In the genomic region with DNA sequence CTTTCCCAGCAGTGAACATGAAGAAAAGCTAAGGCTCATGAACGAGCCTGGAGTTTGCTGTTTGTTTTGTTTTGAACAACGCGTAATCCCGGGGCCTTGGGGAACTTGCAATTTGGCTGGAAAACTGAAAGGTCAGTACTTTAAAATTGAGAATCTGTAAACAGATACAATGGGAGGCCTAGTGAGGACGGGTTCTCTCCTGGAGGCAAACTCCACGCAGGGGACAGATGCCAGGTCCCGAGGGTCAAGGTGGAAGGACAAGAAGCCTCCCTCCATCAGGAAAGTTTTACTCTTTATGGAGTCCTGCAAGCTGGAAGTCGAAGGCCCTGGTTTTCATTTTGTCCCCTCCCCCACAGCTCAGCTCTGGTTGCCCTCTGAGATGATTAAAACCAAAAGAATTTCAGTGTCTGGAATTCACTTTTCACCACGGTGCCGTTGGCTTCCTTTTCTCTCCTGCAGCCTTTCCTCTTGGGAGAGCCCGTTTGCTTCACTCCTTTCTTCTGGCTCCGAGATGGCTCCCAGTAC, we compare ENCODE assay signal across 9 mouse cellular contexts. TPM values are rescaled to one million over a fixed set of nuclear protein-coding genes. Genes with fewer than 3 reads are reported as not detected.
DNase-seq lines count a peak whose midpoint lies in the region; ATAC-seq and TF ChIP-seq lines count a peak whose summit lies in the region.
"Had no signal": no experiment of that assay in that cellular context is flagged by ENCODE, and none has a peak within 500 bp of the region (broad histone marks: within the 10 kb centered on the region; RNA-seq: fewer than 3 reads in every experiment).

No protein-coding gene starts in this region.

- H3K9me3 ChIP-seq in kidney, embryonic 15.5 days (replicated peaks) = no peaks in the 10 kb centered on the region
- H3K9me3 ChIP-seq in midbrain, embryonic 12.5 days = no peaks in the 10 kb centered on the region
- H3K9me3 ChIP-seq: G1E had no signal

- H3K4me3 ChIP-seq in spleen, adult 2 months (ENCODE audit: extremely low read depth, insufficient read depth, insufficient read length) = no peak overlapping the region
- no peak overlapping the region for H3K4me3 ChIP-seq in kidney, embryonic 15.5 days (replicated peaks)
- H3K4me3 ChIP-seq in midbrain, embryonic 12.5 days = no peak overlapping the region
- no peak overlapping the region for H3K4me3 ChIP-seq in left cerebral cortex, adult 2 months

- H3K27ac ChIP-seq in spleen, adult 2 months (ENCODE audit: insufficient read depth, low read length) = peak overlapping the region; percentile 9
- H3K27ac ChIP-seq in kidney, embryonic 15.5 days = peak overlapping the region; percentile 90
- H3K27ac ChIP-seq in midbrain, embryonic 12.5 days (replicated peaks) = peak overlapping the region; percentile 73
- no peak overlapping the region for H3K27ac ChIP-seq in left cerebral cortex, adult 2 months

- 70% methylated on average over 12 of the region's 12 CpGs for WGBS in spleen, adult 2 months
- WGBS in kidney, embryonic 15.5 days = 8% methylated on average over 12 of the region's 12 CpGs
- WGBS in midbrain, embryonic 12.5 days = 20% methylated on average over 12 of the region's 12 CpGs

- TF ChIP-seq POLR2A in spleen, adult 2 months (IDR thresholded peaks at IDR 0.05; ENCODE audit: low read depth, low read length) = no peak

- H3K9ac ChIP-seq in kidney, embryonic 15.5 days = peak overlapping the region; percentile 25; the same call in 1 of the 2 replicates
- 0 out of 2 replicates have a peak overlapping the region, but pooled peaks have one; percentile 8 for H3K9ac ChIP-seq in midbrain, embryonic 12.5 days (replicated peaks)

- TF ChIP-seq CTCF in spleen, adult 2 months (IDR thresholded peaks at IDR 0.05; ENCODE audit: extremely low read depth, insufficient read depth, insufficient read length, insufficient replicate concordance) = no peak
- TF ChIP-seq CTCF in left cerebral cortex, adult 2 months (IDR thresholded peaks at IDR 0.05) = no peak

- H3K4me2 ChIP-seq in kidney, embryonic 15.5 days = peak overlapping the region; percentile 40
- H3K4me2 ChIP-seq in midbrain, embryonic 12.5 days (replicated peaks) = peak overlapping the region; percentile 4; the same call in 1 of the 2 replicates

- H3K36me3 ChIP-seq in spleen, adult 2 months (ENCODE audit: control insufficient read depth, insufficient read depth, low read length) = no peaks in the 10 kb centered on the region
- H3K36me3 ChIP-seq in kidney, embryonic 15.5 days = peaks cover 3% of the 10 kb centered on the region; the same call in 1 of the 2 replicates
- H3K36me3 ChIP-seq in midbrain, embryonic 12.5 days = no peaks in the 10 kb centered on the region
- H3K36me3 ChIP-seq: G1E had no signal

- intact Hi-C loops in gastrocnemius, postnatal 14 days (cut with DNase I; ENCODE audit: low total_unique reads) = no loop called here
- intact Hi-C loops in left cerebral cortex, adult 2 months (cut with DNase I) = no loop called here

- no peak for DNase-seq in spleen, adult 2 months (ENCODE audit: low read depth in 1 of 2, low spot score in 2 of 2)
- DNase-seq in spleen, adult 12 weeks (ENCODE audit: low spot score) = no peak
- peak; percentile 40 for DNase-seq in gastrocnemius, postnatal 14 days
- no peak for DNase-seq in left cerebral cortex, adult 2 months (ENCODE audit: extremely low spot score in 1 of 2, low spot score in 2 of 2)
- no peak for DNase-seq in MN1 (ENCODE audit: low spot score)
- DNase-seq in right cerebral cortex, adult 18-20 months = no peak

- no peaks in the 10 kb centered on the region; the same call in 1 of the 2 replicates for H3K4me1 ChIP-seq in spleen, adult 2 months (ENCODE audit: control insufficient read depth, insufficient read depth, insufficient read length)
- peaks cover 88% of the 10 kb centered on the region for H3K4me1 ChIP-seq in kidney, embryonic 15.5 days
- H3K4me1 ChIP-seq in midbrain, embryonic 12.5 days = peaks cover 86% of the 10 kb centered on the region

- no peak for ATAC-seq in kidney, embryonic 15.5 days (replicated peaks; ENCODE audit: low FRiP score)
- ATAC-seq in midbrain, embryonic 12.5 days (ENCODE audit: low FRiP score, low read depth) = no peak

- no peaks in the 10 kb centered on the region for H3K27me3 ChIP-seq in spleen, adult 2 months (ENCODE audit: control insufficient read depth, insufficient read depth, low read length)
- H3K27me3 ChIP-seq in kidney, embryonic 15.5 days = no peaks in the 10 kb centered on the region
- no peaks in the 10 kb centered on the region for H3K27me3 ChIP-seq in midbrain, embryonic 12.5 days

RNA-seq across cellular contexts. Expression of gene Kirrel, which starts 16.7 kb away (rescaled TPM):
- 6.0 and 6.5 TPM in 2 replicates for polyA plus RNA-seq in spleen, adult 2 months (2012; rRNA removed)
- total RNA-seq in gastrocnemius, postnatal 14 days (2021) = 10 to 100 TPM in 1 of 2 experiments, 1 to 10 TPM in 1; 8.4 to 10.5 TPM
- 17.2 and 18.5 TPM in 2 replicates for polyA plus RNA-seq in kidney, embryonic 15.5 days (2015; fragmentation: Nextera tagmentation; extraction: Ambion mirVana)
- polyA plus RNA-seq in midbrain, embryonic 12.5 days (2016; fragmentation: Nextera tagmentation; extraction: Ambion mirVana) = 12.9 and 13.5 TPM in 2 replicates
- total RNA-seq in left cerebral cortex, adult 2 months (2021) = 1 to 10 TPM; 4.3 to 4.9 TPM
- polyA plus RNA-seq: G1E had no signal
